Mouse (Mus musculus) midbrain, embryonic 11.5 days (tissue): Measurements from ENCODE around the gene Gm29609. TPM values are rescaled to one million over a fixed set of nuclear protein-coding genes. Genes with fewer than 3 reads are reported as not detected.

Source experiments
- ATAC-seq: fragments of 200-750 bp; cut with Nextera tagmentation; 2 replicates; pipeline ENCODE4 v1.8.0; 2017; ENCODE audit warnings: moderate TSS enrichment, moderate library complexity; ENCODE audit not compliant: low FRiP score
- DNase-seq: peaks from one replicate; pipeline ENCODE4 v3.0.0; 2015; ENCODE audit warnings: low spot score; ENCODE audit errors: missing footprints
- H3K27ac ChIP-seq: fragments of 300-500 bp; sonication (generic); 2 replicates; pipeline ENCODE4 v1.5.1; 2014; ENCODE audit warnings: low read depth, low read length
- H3K27me3 ChIP-seq: fragments of 300-500 bp; sonication (generic); 2 replicates; pipeline ENCODE4 v1.6.1; 2014; ENCODE audit warnings: mild to moderate bottlenecking, low read length, moderate library complexity, mixed read lengths; ENCODE audit not compliant: control insufficient read depth, insufficient read depth
- H3K36me3 ChIP-seq: fragments of 300-500 bp; sonication (generic); 2 replicates; pipeline ENCODE4 v1.6.1; 2014; ENCODE audit warnings: mild to moderate bottlenecking, low read length, moderate library complexity, mixed read lengths; ENCODE audit not compliant: control insufficient read depth, insufficient read depth
- H3K4me1 ChIP-seq: fragments of 300-500 bp; sonication (generic); 2 replicates; pipeline ENCODE4 v1.6.1; 2014; ENCODE audit warnings: low read length; ENCODE audit not compliant: control insufficient read depth, insufficient read depth
- H3K4me2 ChIP-seq: fragments of 300-500 bp; sonication (generic); 2 replicates; pipeline ENCODE4 v1.6.1; 2014; ENCODE audit warnings: mild to moderate bottlenecking, moderate library complexity
- H3K4me3 ChIP-seq: fragments of 300-500 bp; sonication (generic); 2 replicates; pipeline ENCODE4 v1.5.1; 2014; ENCODE audit warnings: low read depth, low read length
- H3K9ac ChIP-seq: fragments of 300-500 bp; sonication (generic); 2 replicates; pipeline ENCODE4 v1.6.1; 2014; ENCODE audit warnings: low read length
- H3K9me3 ChIP-seq: fragments of 300-500 bp; sonication (generic); 2 replicates; pipeline ENCODE4 v1.6.1; 2016; ENCODE audit warnings: low read length; ENCODE audit not compliant: control insufficient read depth
- WGBS: fragments of 180-500 bp; shearing (Covaris S2); extraction: QIAGEN DNeasy Blood & Tissue Kit; methylation state at CpG from one replicate; pipeline ENCODE4 v1.1.7; 2014; 5-methylcytosine and 5-hydroxymethylcytosine counted together
- polyA plus RNA-seq: library from polyadenylated mRNA; unstranded; fragments of >200 nt; fragmentation: Nextera tagmentation; extraction: Ambion mirVana; gene quantifications from 2 replicates; pipeline ENCODE4 v1.2.1, GENCODE M21; 2014

Gene Gm29609
- polyA plus RNA-seq, 1 experiment from 2014 or later: 0.78 TPM

GRCm38 (mm10) chr5:31199893-31200292 is 20.2 kb upstream of the Gm29609 start:
- peaks cover 33% of the 10 kb centered on the region for H3K36me3 ChIP-seq
- H3K27me3 ChIP-seq: no peaks in the 10 kb centered on the region

GRCm38 (mm10) chr5:31199321-31199892 is 19.7 kb upstream of the Gm29609 start:
- Histone ChIP-seq H3K4me2 (no peak overlapping the region), H3K9ac (no peak overlapping the region), H3K27me3 (no peaks in the 10 kb centered on the region), H3K4me1 (peaks cover 13% of the 10 kb centered on the region), H3K27ac (no peak overlapping the region), H3K36me3 (peaks cover 33% of the 10 kb centered on the region), H3K4me3 (no peak overlapping the region), H3K9me3 (peaks cover 4% of the 10 kb centered on the region)
- 95% methylated on average over 19 of the region's 19 CpGs for WGBS
- ATAC-seq (no peak), DNase-seq (peak; percentile 74)

More at GRCm38 (mm10) chr5:31199893-31200292, 20.2 kb upstream of the Gm29609 start:
- H3K9ac ChIP-seq: no peak overlapping the region
- peak; percentile 80 for DNase-seq
- no peak overlapping the region for H3K4me3 ChIP-seq
- H3K27ac ChIP-seq: no peak overlapping the region
- H3K9me3 ChIP-seq: peaks cover 4% of the 10 kb centered on the region
- H3K4me1 ChIP-seq: peaks cover 12% of the 10 kb centered on the region
- no peak for ATAC-seq
- 85% methylated on average over 9 of the region's 9 CpGs for WGBS
- no peak overlapping the region for H3K4me2 ChIP-seq

- DNase-seq: peak; percentile 81
- Histone ChIP-seq H3K27me3 (no peaks in the 10 kb centered on the region), H3K27ac (no peak overlapping the region), H3K4me2 (no peak overlapping the region), H3K4me1 (peaks cover 19% of the 10 kb centered on the region), H3K9ac (no peak overlapping the region), H3K9me3 (peaks cover 4% of the 10 kb centered on the region), H3K36me3 (peaks cover 33% of the 10 kb centered on the region), H3K4me3 (no peak overlapping the region)
- ATAC-seq: no peak
- 87% methylated on average over 5 of the region's 5 CpGs for WGBS
Observed at GRCm38 (mm10) chr5:31198616-31199320, 19.1 kb upstream of the Gm29609 start.

GRCm38 (mm10) chr5:31198170-31198569 is 18.5 kb upstream of the Gm29609 start:
- Histone ChIP-seq H3K4me3 (no peak overlapping the region), H3K27ac (no peak overlapping the region), H3K9me3 (peaks cover 4% of the 10 kb centered on the region), H3K4me1 (peaks cover 20% of the 10 kb centered on the region), H3K27me3 (no peaks in the 10 kb centered on the region), H3K4me2 (no peak overlapping the region), H3K36me3 (peaks cover 33% of the 10 kb centered on the region), H3K9ac (no peak overlapping the region)
- peak; percentile 81 for DNase-seq
- no peak for ATAC-seq
- 90% methylated on average over 9 of the region's 9 CpGs for WGBS

- no peak for ATAC-seq
- peaks cover 33% of the 10 kb centered on the region for H3K36me3 ChIP-seq
- peaks cover 17% of the 10 kb centered on the region for H3K4me1 ChIP-seq
- H3K27me3 ChIP-seq: no peaks in the 10 kb centered on the region
- H3K27ac ChIP-seq: no peak overlapping the region
- no peak overlapping the region for H3K4me3 ChIP-seq
- peak; percentile 28 for DNase-seq
- H3K9me3 ChIP-seq: peaks cover 4% of the 10 kb centered on the region
- no peak overlapping the region for H3K9ac ChIP-seq
- 96% methylated on average over 12 of the region's 12 CpGs for WGBS
- no peak overlapping the region for H3K4me2 ChIP-seq
Observed at GRCm38 (mm10) chr5:31197072-31197471, 17.4 kb upstream of the Gm29609 start.

GRCm38 (mm10) chr5:31196207-31196606 is 16.5 kb upstream of the Gm29609 start:
- peaks cover 20% of the 10 kb centered on the region for H3K4me1 ChIP-seq
- no peak overlapping the region for H3K27ac ChIP-seq
- H3K4me3 ChIP-seq: no peak overlapping the region
- H3K4me2 ChIP-seq: no peak overlapping the region
- H3K9me3 ChIP-seq: peaks cover 4% of the 10 kb centered on the region
- no peaks in the 10 kb centered on the region for H3K27me3 ChIP-seq
- H3K36me3 ChIP-seq: peaks cover 33% of the 10 kb centered on the region
- no peak overlapping the region for H3K9ac ChIP-seq
- ATAC-seq (no peak), DNase-seq (peak; percentile 67)
- WGBS: 94% methylated on average over 10 of the region's 10 CpGs

GRCm38 (mm10) chr5:31195671-31196070 is 16.0 kb upstream of the Gm29609 start:
- Histone ChIP-seq H3K4me3 (no peak overlapping the region), H3K27me3 (no peaks in the 10 kb centered on the region), H3K27ac (no peak overlapping the region), H3K9ac (no peak overlapping the region), H3K9me3 (peaks cover 4% of the 10 kb centered on the region), H3K36me3 (peaks cover 34% of the 10 kb centered on the region), H3K4me2 (no peak overlapping the region), H3K4me1 (peaks cover 19% of the 10 kb centered on the region)
- WGBS: 94% methylated on average over 4 of the region's 4 CpGs
- no peak for ATAC-seq
- peak; percentile 31 for DNase-seq

- Histone ChIP-seq H3K27ac (no peak overlapping the region), H3K27me3 (no peaks in the 10 kb centered on the region), H3K36me3 (peaks cover 30% of the 10 kb centered on the region), H3K9ac (no peak overlapping the region), H3K4me2 (peak overlapping the region; percentile 83), H3K9me3 (no peaks in the 10 kb centered on the region), H3K4me3 (no peak overlapping the region), H3K4me1 (peaks cover 16% of the 10 kb centered on the region)
- WGBS: 93% methylated on average over 16 of the region's 16 CpGs
- ATAC-seq (no peak), DNase-seq (peak; percentile 74)
Observed at GRCm38 (mm10) chr5:31194486-31195485, 15.1 kb upstream of the Gm29609 start.
